Mouse (Mus musculus): ENCODE data around the gene Sh3rf3.

DNA sequence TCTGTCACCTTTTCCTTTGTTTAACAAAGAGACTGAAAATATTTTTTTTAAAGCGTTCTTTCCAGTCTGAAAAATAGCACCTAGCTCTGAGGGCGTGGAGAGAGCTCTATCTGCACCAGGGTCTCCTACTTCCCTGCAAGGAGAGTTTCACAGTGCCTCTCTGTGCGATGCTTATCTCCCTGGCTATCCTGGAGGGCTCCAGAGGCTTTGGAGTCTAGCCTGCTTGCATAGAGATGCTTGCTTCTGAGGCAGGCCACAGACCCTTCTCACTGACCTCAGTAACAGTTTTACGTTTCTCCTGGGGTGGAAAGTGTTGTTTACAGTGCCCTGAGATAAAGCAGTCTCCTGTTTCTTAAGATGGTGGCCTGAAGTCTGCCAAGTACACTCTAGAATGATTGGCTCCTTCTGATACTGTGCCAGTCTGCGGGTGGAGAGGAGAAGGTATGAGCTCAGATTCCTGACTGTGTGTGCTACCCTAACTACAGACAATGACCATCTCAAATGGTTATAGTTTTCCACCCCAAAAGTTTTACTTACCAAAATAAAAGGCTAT is 42.1 kb downstream of the Sh3rf3 start:
- TF ChIP-seq EP300 (optimal IDR thresholded peaks at IDR 0.05) (no peak), CTCF (IDR thresholded peaks at IDR 0.05; ENCODE audit: low read depth) (no peak)
